Mouse (Mus musculus) CD8-positive naive resting alpha-beta T cell, adult 2 months (primary cell): ENCODE results near the gene E2f8.

Source experiments
- DNase-seq, 2 experiments: peaks; one replicate each; pipeline ENCODE4 v3.0.0; 2022; ENCODE audit warnings: low read depth in 2 of 2, low spot score in 2 of 2

Gene E2f8

GRCm38 (mm10) chr7:48881486-48881885 lies at the start of gene E2f8:
Gene E2f8, minus strand, starts transcription at chr7:48881596.
- no peak for DNase-seq

DNA sequence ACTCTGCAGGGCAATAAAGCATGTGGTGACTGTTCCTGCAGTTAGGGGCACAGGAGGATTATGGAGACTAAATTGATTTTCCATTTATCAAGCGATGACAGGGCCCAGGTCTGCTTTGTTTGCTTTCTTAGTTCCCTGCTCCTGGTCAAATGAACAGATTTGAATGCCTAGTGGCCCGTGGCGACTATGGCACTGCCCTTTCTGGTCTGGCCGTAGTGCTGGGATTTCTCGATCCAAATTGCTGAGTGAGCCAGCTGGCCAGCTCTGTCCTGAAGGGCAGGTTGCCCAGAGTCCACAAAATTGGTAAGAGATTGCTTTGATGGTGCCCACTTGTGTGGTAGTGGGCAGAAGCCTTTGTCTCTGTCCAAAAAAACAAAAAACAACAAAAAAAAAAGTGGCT lies 49.0 kb upstream of the E2f8 start:
- DNase-seq = no peak

DNA sequence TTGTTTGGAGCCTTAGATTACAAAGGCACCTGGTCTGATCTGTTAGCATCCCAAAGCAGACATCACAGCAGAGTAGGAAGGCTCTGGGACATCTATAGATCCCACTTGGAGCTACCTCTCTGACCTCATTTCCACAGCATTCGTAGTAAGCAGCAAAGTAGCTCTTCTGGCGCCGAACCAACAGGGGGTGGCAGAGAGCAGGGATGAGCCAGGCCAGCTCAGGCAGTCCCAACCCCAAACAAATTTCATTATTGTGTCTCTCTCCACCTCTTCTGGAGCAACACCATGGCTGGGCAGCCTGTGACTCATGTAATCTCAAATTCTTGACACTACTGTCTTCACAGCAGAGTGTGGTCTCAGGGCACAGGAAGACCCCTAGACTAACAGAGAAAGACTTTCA lies 47.0 kb upstream of the E2f8 start:
- peak; percentile 16 to 44 for DNase-seq

DNA sequence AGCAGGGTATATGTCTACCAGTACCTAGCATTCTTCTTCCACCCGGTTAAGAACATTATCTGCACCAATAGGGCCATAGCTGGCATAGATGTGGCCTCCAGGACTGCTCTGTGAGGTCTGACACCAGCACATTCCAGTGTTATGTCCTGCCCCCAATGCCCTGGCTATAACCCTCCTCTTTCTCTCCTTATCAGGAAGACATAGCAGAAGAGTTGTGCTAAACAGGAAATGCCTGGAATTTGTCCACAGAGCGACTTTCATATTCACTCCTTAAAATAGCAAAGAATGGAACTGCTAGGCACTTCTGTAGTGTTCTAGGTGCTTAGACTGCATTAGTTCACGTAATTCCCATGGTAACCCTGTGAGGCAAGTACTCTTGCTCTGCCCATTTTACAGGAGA lies 43.8 kb upstream of the E2f8 start:
- DNase-seq = no peak

GRCm38 (mm10) chr7:48923620-48924019 lies 42.2 kb upstream of the E2f8 start:
- DNase-seq = no peak

GRCm38 (mm10) chr7:48918389-48918788 lies 37.0 kb upstream of the E2f8 start:
- no peak for DNase-seq

DNA sequence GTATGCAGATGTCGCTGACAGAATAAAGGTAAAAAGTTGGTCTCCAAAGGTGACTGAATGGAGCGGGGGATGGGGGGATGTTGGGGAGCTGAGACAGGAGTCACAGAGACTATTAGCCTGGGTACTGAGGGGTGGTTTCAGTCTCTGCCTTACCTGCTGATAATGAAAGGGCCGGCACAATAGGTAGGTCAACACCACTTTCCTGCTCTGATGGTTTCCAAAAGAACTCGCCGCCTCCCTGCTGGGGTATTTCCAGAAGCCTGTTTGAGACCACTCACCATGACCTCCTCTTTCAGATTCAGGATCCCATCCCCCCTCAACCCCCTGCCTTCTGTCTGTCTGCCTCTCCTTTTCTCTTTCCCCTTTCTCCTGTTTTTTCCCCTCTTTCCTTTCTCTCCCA lies 36.6 kb upstream of the E2f8 start:
- no peak for DNase-seq

- DNase-seq = no peak
Measured at GRCm38 (mm10) chr7:48917463-48917862, 36.1 kb upstream of the E2f8 start.

DNA sequence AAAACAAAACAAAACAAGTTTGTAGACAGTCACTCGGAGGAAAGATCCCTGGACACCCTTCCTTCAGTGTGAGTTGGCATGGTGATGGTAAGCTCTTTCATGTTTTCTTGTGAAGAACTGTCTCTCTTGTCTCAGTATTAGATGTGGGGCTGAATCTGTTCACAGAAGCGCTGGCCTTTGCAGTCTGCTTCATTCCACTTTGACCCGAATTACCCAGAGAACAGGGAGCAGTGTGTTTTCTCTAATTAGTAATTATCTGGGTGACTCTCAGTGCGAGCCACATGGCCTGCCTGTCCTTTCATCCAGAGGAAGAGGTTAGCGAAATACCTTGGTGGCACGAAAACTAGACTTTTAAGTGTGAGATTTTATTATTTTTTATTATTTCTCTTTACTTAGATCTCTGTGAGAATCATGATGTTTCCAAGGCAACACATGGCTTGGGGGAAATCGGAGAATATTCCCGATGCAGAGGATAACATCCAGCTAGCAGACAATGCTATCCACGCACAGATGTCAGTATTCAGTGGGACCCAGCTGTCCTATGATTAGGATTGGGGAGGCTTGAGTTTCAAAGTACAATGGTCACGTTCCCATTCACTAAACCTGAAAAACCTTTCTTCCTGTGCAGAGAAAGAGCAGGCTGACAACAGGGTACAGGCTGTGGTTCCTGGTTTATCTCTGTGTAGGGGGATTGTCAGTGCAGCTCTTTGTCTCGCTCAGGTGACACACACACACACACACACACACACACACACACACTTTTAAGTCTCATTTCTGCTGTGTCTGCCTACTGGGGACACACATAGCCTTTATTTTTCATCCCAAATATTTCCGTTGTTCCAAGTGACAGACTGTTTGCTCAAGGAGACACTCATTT lies 33.5 kb upstream of the E2f8 start:
- DNase-seq = no peak

GRCm38 (mm10) chr7:48911146-48911545 lies 29.8 kb upstream of the E2f8 start:
- no peak for DNase-seq

- DNase-seq = no peak
Measured at GRCm38 (mm10) chr7:48910282-48910681, 28.9 kb upstream of the E2f8 start.

GRCm38 (mm10) chr7:48909342-48909671 lies 27.9 kb upstream of the E2f8 start:
- no peak for DNase-seq

DNA sequence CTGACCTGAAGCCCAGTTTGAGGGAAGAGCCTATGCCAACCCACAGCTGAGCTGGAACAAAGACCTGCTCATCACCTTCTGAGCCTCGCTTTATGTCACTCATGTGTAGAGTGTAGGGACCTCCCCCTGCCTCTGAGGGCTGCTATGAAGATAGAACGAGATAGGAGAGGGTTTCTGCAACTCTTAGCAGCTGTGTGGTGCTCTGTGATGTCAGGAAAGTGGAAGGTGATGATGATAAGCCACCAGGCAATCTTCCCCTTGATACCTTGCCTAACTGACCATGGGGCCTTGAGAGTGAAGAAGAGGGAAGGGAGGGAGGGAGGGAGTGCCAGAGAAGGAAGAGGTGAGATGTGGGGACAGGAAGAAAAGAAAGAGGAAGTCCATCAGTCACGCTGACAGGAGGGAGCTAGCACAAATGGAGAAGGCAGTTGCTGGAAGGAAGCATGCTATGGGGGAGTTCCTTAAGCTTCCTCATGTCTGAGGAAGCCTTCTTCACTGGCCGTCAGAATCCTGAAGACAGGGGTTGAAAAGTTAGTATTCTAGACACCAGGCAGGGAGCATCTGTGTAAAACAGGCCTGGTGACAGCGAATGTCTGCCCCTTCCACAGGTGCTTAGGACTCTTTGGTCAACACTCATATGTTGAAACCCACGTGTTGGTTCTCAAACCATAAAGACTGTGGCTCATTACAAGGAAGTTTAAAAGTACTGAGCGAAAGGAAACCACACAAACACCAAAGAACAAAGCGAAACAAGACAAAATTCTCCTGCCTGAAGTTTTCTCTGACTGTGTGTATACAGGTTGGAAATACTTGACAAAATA lies 27.3 kb upstream of the E2f8 start, which contains the start of gene Nav2:
Gene Nav2, plus strand, starts transcription at position 196 of the 821 bp plus-strand sequence.
- peak; percentile 14 to 31 for DNase-seq

DNA sequence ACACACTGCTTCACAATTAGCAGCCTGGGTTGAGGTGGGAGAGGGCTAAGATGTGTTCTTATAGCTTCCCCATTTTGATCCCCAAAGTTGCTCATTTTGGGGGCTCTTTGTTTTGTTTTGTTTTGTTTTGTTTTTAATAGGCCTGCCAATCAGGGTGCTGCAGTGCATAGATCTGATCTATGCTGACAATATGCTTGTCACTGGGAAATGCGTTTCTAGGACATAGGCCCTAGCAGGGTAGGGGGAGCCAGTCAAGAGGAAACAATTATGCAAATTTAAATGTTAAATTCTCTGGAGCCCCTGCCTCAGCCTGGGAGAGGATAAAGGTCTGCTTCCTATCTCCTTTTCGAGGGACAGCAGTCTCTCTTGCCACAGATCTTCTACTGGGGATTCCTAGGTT lies 21.1 kb upstream of the E2f8 start:
- DNase-seq = no peak

DNA sequence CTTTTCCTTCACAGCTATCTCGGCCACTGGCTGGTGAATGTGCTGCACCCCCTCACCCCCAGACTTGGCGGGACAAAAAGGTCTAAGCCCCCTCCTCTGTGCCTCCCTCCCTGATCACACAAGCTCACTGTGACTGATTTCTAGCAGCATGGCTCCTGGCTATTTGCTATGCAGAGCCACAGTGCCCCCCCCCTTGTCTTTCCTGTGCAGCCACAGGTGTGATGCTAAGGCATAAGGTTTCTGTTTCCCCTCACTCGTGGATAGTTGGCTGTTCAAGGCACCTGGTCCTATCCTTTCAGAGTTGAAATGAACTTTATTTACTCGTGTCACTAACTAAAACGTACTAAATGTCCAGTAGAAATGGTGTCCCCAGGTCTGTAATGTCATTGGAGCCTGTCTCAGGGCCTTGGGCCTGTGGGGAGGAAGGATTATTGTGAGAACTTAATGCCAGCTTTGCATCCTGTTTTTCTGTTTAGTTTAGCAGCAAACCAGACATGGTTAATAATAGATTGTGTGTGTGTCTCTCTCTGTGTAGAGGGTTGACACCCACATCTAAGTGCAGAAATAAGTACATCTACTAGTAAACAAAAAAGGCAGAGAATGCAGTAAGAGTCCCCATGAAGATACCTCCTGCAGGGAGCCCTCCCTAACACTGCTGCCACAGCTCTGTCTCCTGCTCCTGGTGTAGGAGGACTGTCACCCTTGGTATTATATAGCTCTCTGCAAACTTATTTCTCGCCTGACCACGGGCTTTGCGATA lies 19.2 kb upstream of the E2f8 start:
- no peak for DNase-seq

- DNase-seq = no peak
Measured at GRCm38 (mm10) chr7:48898416-48898815, 17.0 kb upstream of the E2f8 start.

DNA sequence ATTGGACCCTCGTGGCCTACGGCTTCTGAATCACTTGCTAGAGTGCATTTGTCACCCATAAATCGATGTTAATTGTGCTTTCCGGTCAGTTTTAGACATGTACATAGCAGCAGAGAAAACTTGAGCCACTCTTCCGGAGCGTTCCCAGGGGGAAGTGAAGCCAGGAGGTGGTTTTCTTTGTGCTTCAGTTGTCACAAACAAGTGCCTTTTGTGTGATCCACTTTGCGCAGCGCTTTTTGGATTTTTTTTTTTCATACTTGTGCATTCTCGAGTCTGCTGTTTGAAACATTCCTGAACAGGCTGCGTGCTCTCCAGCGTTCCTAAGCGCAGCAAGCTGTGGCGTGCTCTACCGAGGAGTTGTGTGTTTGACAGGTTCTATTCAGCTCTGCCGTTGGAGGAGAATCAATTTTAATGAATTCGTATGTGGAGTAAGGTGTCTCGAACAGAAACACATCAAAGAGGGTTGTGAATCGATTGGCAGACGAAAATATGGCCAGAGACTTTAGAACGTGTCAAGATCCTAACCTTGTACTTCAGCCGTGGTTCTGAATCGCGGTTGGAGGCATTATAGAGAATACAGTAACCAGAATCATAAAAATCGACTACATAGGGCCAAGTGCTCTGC lies 16.3 kb upstream of the E2f8 start:
- DNase-seq = no peak

DNA sequence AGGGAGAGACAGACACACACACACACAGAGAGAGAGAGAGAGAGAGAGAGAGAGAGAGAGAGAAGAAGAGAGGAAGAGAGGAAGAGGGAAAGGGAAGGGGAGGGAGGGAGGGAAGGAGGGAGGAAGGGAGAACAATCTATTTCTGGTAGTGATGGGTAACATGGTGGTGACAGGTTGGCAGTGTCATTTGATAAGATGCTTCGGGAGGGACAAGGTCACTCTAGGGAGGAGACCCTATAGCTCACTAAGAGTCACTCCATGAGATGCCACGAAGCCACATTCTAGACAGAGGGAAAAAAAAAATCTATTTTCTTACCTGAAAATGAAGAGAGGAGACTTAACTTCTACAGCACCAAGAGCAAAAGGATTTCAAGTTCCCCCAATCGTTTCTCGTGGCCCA lies 14.7 kb upstream of the E2f8 start:
- DNase-seq = no peak

- DNase-seq = no peak
Measured at GRCm38 (mm10) chr7:48895475-48895874, 14.1 kb upstream of the E2f8 start.

- no peak for DNase-seq
Measured at GRCm38 (mm10) chr7:48894763-48895162, 13.4 kb upstream of the E2f8 start.

DNA sequence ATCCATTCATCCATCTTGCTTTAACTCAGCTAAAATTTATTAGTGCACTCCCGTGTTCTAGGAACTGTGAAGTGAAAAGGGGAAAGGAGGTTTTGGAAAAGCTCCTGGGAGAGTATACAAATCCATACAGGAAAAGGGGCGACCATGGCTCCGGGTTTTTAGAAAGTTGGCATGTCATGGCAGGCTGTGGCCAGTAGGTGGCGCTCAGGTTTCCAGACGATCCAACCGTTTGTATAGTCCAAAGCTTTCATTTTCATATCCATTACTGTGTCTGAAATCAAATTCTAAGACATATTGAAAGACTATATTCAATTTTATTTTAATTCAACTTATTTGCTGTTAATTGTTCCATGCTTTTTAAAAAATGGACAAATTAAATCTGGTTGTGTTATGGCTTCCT lies 12.8 kb upstream of the E2f8 start:
- peak; percentile 51 to 56 for DNase-seq
